Mouse (Mus musculus) liver, postnatal 0 days (tissue): ENCODE results near the gene Coq8b.
A peak's percentile ranks its signal among the peaks of the same experiment; 100 is the strongest.

ENCODE experiments used
- CTCF ChIP-seq: sonication (generic); IDR thresholded peaks from 2 replicates; pipeline ENCODE4 v1.5.1; 2016; ENCODE audit warnings: antibody characterized with exemption, low read depth
- EP300 ChIP-seq: IDR thresholded peaks from 2 replicates; pipeline ENCODE4 v1.6.1; 2016; ENCODE audit warnings: antibody characterized with exemption, low read depth, mild to moderate bottlenecking

DNA sequence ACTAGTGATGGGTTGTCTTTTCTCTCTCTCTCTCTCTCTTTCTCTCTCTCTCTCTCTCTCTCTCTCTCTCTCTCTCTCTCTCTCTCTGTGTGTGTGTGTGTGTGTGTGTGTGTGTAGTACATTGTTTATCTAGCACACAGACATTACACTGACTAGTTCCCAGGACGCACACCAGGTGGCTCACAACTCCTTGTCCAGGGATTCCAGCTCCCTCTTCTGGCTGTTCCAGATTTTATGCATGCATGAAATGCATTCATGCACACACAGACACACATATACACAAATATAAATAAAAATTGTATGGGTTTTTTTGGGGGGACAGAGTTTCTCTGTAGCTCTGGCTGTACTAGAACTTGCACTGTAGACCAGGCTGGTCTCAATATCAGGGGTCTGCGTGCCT is 4.7 kb downstream of the Coq8b start:
- no peak for TF ChIP-seq EP300
- TF ChIP-seq CTCF = peak; percentile 41
